In the genomic region with DNA sequence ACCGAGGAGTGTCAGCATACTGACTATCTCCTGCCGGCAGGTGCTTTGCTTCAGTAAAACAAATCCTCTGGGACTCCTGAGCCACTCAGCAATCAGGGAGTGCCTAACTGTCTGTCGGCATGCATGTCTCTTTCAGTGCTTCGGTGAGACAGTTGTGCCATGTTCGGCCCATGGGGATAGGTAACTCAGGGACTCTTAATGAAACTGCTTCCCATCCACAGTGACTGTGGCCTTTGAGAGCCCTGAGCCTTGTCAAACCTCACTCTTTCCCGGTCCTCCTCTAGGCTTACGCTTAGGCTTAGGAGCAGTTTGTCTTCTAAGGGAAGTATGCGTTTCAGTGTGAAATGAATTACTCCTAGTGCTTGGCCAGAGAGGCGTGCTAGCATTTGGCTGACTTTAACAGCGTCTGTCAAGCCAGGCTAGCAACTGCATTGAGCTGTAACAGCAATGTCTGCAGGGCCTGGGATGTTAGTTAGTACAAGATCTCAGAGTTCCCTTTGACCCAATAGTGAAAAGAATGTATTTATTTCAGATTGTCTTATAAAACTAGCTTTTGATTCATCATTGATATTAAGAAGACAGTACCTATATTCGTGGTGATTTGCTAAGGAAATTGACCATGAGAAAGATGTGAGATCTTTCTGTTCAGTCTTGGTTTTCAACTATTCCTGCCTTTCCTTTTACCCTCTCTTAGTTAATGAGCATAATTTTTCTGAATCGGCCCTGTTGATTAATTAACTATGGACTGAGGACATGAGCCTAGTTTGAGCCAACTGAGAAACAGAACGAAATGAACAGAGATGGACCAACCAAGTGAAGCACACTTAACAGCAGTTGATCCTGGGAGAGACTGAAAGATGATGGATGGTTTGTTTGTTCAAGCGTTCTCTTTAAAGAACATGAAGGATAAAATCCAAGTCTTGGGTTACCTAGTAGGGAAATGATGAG, we compare ENCODE assay signal across 12 mouse cellular contexts. TPM values are rescaled to one million over a fixed set of nuclear protein-coding genes. Genes with fewer than 3 reads are reported as not detected.
DNase-seq lines count a peak whose midpoint lies in the region; ATAC-seq and TF ChIP-seq lines count a peak whose summit lies in the region.
"Had no signal": no experiment of that assay in that cellular context is flagged by ENCODE, and none has a peak within 500 bp of the region (broad histone marks: within the 10 kb centered on the region; RNA-seq: fewer than 3 reads in every experiment).

No protein-coding gene starts in this region.

- H3K27me3 ChIP-seq in heart, embryonic 16.5 days (ENCODE audit: control insufficient read depth, insufficient read depth, low read length): peaks cover 12% of the 10 kb centered on the region
- H3K27me3 ChIP-seq in stomach, embryonic 14.5 days (ENCODE audit: control insufficient read depth, insufficient read depth, low read length): no peaks in the 10 kb centered on the region
- peaks cover 4% of the 10 kb centered on the region; the same call in 1 of the 2 replicates for H3K27me3 ChIP-seq in stomach, postnatal 0 days (ENCODE audit: control insufficient read depth, insufficient read depth, low read length)
- H3K27me3 ChIP-seq in intestine, embryonic 15.5 days (replicated peaks): peaks cover 8% of the 10 kb centered on the region; the same call in 1 of the 2 replicates

- no peak overlapping the region for H3K9ac ChIP-seq in heart, embryonic 16.5 days (ENCODE audit: low read length)
- no peak overlapping the region for H3K9ac ChIP-seq in stomach, embryonic 14.5 days (replicated peaks; ENCODE audit: low read depth, low read length)
- no peak overlapping the region for H3K9ac ChIP-seq in stomach, postnatal 0 days (ENCODE audit: low read length)
- no peak overlapping the region for H3K9ac ChIP-seq in intestine, embryonic 15.5 days
- H3K9ac ChIP-seq: lung, embryonic 15.5 days; midbrain, embryonic 12.5 days had no signal

- H3K27ac ChIP-seq in heart, embryonic 16.5 days (ENCODE audit: low read length): no peak overlapping the region
- no peak overlapping the region for H3K27ac ChIP-seq in stomach, embryonic 14.5 days (ENCODE audit: low read length)
- H3K27ac ChIP-seq in stomach, postnatal 0 days (replicated peaks): no peak overlapping the region
- H3K27ac ChIP-seq in olfactory bulb, adult 2 months (ENCODE audit: insufficient read depth, low read depth, low read length): no peak overlapping the region
- H3K27ac ChIP-seq in intestine, embryonic 15.5 days: no peak overlapping the region
- H3K27ac ChIP-seq: lung, embryonic 15.5 days; midbrain, embryonic 12.5 days had no signal

- 74% methylated on average over 14 of the region's 14 CpGs for WGBS in heart, embryonic 16.5 days
- 55% methylated on average over 14 of the region's 14 CpGs for WGBS in stomach, embryonic 14.5 days
- 64% methylated on average over 14 of the region's 14 CpGs for WGBS in stomach, postnatal 0 days
- 78% methylated on average over 14 of the region's 14 CpGs for WGBS in olfactory bulb, adult 2 months
- 60% methylated on average over 14 of the region's 14 CpGs for WGBS in intestine, embryonic 15.5 days

- intact Hi-C loops in heart, postnatal 14 days (cut with DNase I): loop anchor here (5.0 kb wide), 1 partner anchor 87 kb away; no protein-coding TSS in a partner anchor

- peaks cover 9% of the 10 kb centered on the region for H3K4me1 ChIP-seq in heart, embryonic 16.5 days (ENCODE audit: control insufficient read depth, insufficient read depth, low read length)
- H3K4me1 ChIP-seq in stomach, embryonic 14.5 days (ENCODE audit: control insufficient read depth, insufficient read depth, low read length): peaks cover 5% of the 10 kb centered on the region; the same call in 1 of the 2 replicates
- no peaks in the 10 kb centered on the region; the same call in 1 of the 2 replicates for H3K4me1 ChIP-seq in stomach, postnatal 0 days (replicated peaks; ENCODE audit: control insufficient read depth, insufficient read depth)
- H3K4me1 ChIP-seq in olfactory bulb, adult 2 months (ENCODE audit: control insufficient read depth, insufficient read depth, low read length): peaks cover 9% of the 10 kb centered on the region
- H3K4me1 ChIP-seq in intestine, embryonic 15.5 days (replicated peaks): peaks cover 11% of the 10 kb centered on the region; the same call in 1 of the 2 replicates

- H3K4me2 ChIP-seq in heart, embryonic 16.5 days (ENCODE audit: low read depth, low read length): 0 out of 2 replicates have a peak overlapping the region, but pooled peaks have one; percentile 6
- no peak overlapping the region for H3K4me2 ChIP-seq in stomach, embryonic 14.5 days (replicated peaks; ENCODE audit: low read depth, low read length)
- no peak overlapping the region for H3K4me2 ChIP-seq in stomach, postnatal 0 days (replicated peaks; ENCODE audit: low read depth)
- H3K4me2 ChIP-seq in intestine, embryonic 15.5 days (replicated peaks): no peak overlapping the region
- H3K4me2 ChIP-seq: midbrain, embryonic 12.5 days had no signal

- H3K9me3 ChIP-seq in heart, embryonic 16.5 days (replicated peaks; ENCODE audit: control insufficient read depth, low read length): 0 out of 2 replicates have a peak, but pooled peaks cover 2% of the 10 kb centered on the region
- peaks cover 5% of the 10 kb centered on the region; the same call in 1 of the 2 replicates for H3K9me3 ChIP-seq in stomach, embryonic 14.5 days (ENCODE audit: control insufficient read depth, low read depth, low read length)
- H3K9me3 ChIP-seq in stomach, postnatal 0 days (ENCODE audit: control insufficient read depth, low read length): no peaks in the 10 kb centered on the region
- no peaks in the 10 kb centered on the region for H3K9me3 ChIP-seq in intestine, embryonic 15.5 days
- H3K9me3 ChIP-seq: lung, embryonic 15.5 days; midbrain, embryonic 12.5 days had no signal

- no peak overlapping the region for H3K4me3 ChIP-seq in heart, embryonic 16.5 days (ENCODE audit: low read length)
- H3K4me3 ChIP-seq in stomach, embryonic 14.5 days (ENCODE audit: low read depth, low read length): 0 out of 2 replicates have a peak overlapping the region, but pooled peaks have one; percentile 3
- H3K4me3 ChIP-seq in stomach, postnatal 0 days (ENCODE audit: low read depth, low read length): no peak overlapping the region
- H3K4me3 ChIP-seq in olfactory bulb, adult 2 months (ENCODE audit: insufficient read depth, low read depth, low read length): peak overlapping the region; percentile 21
- H3K4me3 ChIP-seq in intestine, embryonic 15.5 days (replicated peaks): no peak overlapping the region
- H3K4me3 ChIP-seq: lung, embryonic 15.5 days; midbrain, embryonic 12.5 days had no signal

- no peak for TF ChIP-seq EP300 in stomach, postnatal 0 days (optimal IDR thresholded peaks at IDR 0.05)

- no peaks in the 10 kb centered on the region for H3K36me3 ChIP-seq in heart, embryonic 16.5 days (ENCODE audit: control insufficient read depth, insufficient read depth)
- H3K36me3 ChIP-seq in stomach, embryonic 14.5 days (ENCODE audit: control insufficient read depth, insufficient read depth, low read length): no peaks in the 10 kb centered on the region
- no peaks in the 10 kb centered on the region for H3K36me3 ChIP-seq in stomach, postnatal 0 days (ENCODE audit: control insufficient read depth, insufficient read depth, low read length)
- no peaks in the 10 kb centered on the region for H3K36me3 ChIP-seq in intestine, embryonic 15.5 days
- H3K36me3 ChIP-seq: lung, embryonic 15.5 days; midbrain, embryonic 12.5 days had no signal

- DNase-seq in heart, postnatal 14 days: no peak
- DNase-seq in stomach, postnatal 0 days (ENCODE audit: low spot score): no peak
- peak; percentile 28 for DNase-seq in kidney, postnatal 10 days
- DNase-seq in lung, postnatal 10 days: no peak
- DNase-seq: thymus, postnatal 25 days had no signal

- TF ChIP-seq CTCF in stomach, postnatal 0 days (IDR thresholded peaks at IDR 0.05; ENCODE audit: low read depth): no peak
- no peak for TF ChIP-seq CTCF in olfactory bulb, adult 2 months (IDR thresholded peaks at IDR 0.05; ENCODE audit: insufficient read depth, low read depth, low read length)

- ATAC-seq in heart, embryonic 16.5 days (replicated peaks; ENCODE audit: extremely low read depth, insufficient read depth, low FRiP score): no peak
- no peak for ATAC-seq in stomach, embryonic 14.5 days (ENCODE audit: insufficient number of reproducible peaks, insufficient read depth, low FRiP score, low read depth)
- no peak for ATAC-seq in stomach, postnatal 0 days (ENCODE audit: low FRiP score, low TSS enrichment)
- ATAC-seq in intestine, embryonic 15.5 days: no peak
- ATAC-seq: inflammation-experienced regulatory T-cells, adult 6 months had no signal

- TF ChIP-seq POLR2A in olfactory bulb, adult 2 months (IDR thresholded peaks at IDR 0.05; ENCODE audit: insufficient read depth, low read depth, low read length): no peak

RNA-seq across cellular contexts. Expression of gene Frzb, which starts 2.7 kb away (rescaled TPM):
- 6.5 and 7.9 TPM in 2 replicates for polyA plus RNA-seq in heart, embryonic 16.5 days (2015; fragmentation: Nextera tagmentation; extraction: Ambion mirVana)
- 1 to 10 TPM; 5.4 to 6.0 TPM for total RNA-seq in heart, postnatal 14 days (2021)
- 1.6 and 2.0 TPM in 2 replicates for polyA plus RNA-seq in stomach, embryonic 14.5 days (2014; fragmentation: Nextera tagmentation; extraction: Ambion mirVana)
- polyA plus RNA-seq in stomach, postnatal 0 days (2015; fragmentation: Nextera tagmentation; extraction: Ambion mirVana): 1.1 and 1.6 TPM in 2 replicates
- polyA plus RNA-seq in olfactory bulb, adult 2 months (2012; ENCODE audit: insufficient read depth, insufficient read length, low replicate concordance, missing spikeins): not detected in 2 replicates
- 2.1 and 2.5 TPM in 2 replicates for polyA plus RNA-seq in intestine, embryonic 15.5 days (2015; fragmentation: Nextera tagmentation; extraction: Ambion mirVana)
- polyA plus RNA-seq: inflammation-experienced regulatory T-cells, adult 6 months had no signal

Comparison
In these comparisons a context has a peak if more than half of its experiments do, and no peak if none do; other contexts are left out.
1. H3K4me3 ChIP-seq: peak in stomach, embryonic 14.5 days (single experiment) and olfactory bulb, adult 2 months (single experiment); none in heart, embryonic 16.5 days (single experiment), stomach, postnatal 0 days (single experiment) and intestine, embryonic 15.5 days (single experiment).